ENCODE assay signal across 11 mouse cellular contexts in the genomic region with DNA sequence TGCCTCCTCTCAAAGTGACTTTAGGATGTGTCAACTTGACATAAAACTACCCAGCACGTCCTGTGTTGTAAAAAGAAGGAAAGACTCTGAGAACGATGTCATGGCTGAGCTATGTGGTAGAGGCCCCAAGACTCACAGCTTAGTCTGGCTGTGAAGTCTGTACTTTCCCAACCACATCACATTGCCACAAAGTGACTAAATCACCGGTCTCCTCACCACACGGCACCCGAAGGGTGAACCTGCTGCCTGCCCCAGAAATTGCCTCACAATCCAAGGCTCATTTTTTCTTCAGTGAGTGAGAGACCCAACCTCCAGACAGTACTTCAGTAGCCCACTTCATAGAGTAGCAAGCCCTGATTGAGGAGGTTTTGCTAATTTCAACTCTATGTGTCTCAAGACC.
DNase-seq lines count a peak whose midpoint lies in the region; ATAC-seq lines count a peak whose summit lies in the region.
"Had no signal": no experiment of that assay in that cellular context is flagged by ENCODE, and none has a peak within 500 bp of the region (broad histone marks: within the 10 kb centered on the region; RNA-seq: fewer than 3 reads in every experiment).

No protein-coding gene starts in this region.

- no peak overlapping the region for H3K9ac ChIP-seq in heart, embryonic 16.5 days (ENCODE audit: low read length)
- H3K9ac ChIP-seq in heart, embryonic 11.5 days (ENCODE audit: low read depth, low read length), result no peak overlapping the region

- ATAC-seq in heart, embryonic 16.5 days (replicated peaks; ENCODE audit: extremely low read depth, insufficient read depth, low FRiP score), result no peak
- ATAC-seq in heart, embryonic 11.5 days (replicated peaks; ENCODE audit: insufficient number of reproducible peaks, low FRiP score, low TSS enrichment), result no peak
- ATAC-seq in neutrophil, adult 5-6 weeks (ENCODE audit: extremely low read depth, insufficient number of reproducible peaks, low FRiP score, poor library complexity, severe bottlenecking), result peak; percentile 17; the same call in 1 of the 2 replicates
- no peak for ATAC-seq in megakaryocyte-erythroid progenitor cell, adult 5-6 weeks (replicated peaks; ENCODE audit: low FRiP score, low TSS enrichment, poor library complexity, severe bottlenecking)

- H3K36me3 ChIP-seq in heart, embryonic 16.5 days (ENCODE audit: control insufficient read depth, insufficient read depth), result no peaks in the 10 kb centered on the region
- H3K36me3 ChIP-seq in heart, embryonic 11.5 days (ENCODE audit: control insufficient read depth, insufficient read depth, low read length), result no peaks in the 10 kb centered on the region

- 47% methylated on average over 5 of the region's 5 CpGs for WGBS in heart, embryonic 16.5 days
- 48% methylated on average over 5 of the region's 5 CpGs for WGBS in heart, embryonic 11.5 days (ENCODE audit: insufficient replicate concordance)

- peak; percentile 83 for DNase-seq in CD4-positive, CD25-positive, alpha-beta regulatory T cell, adult 2 months (ENCODE audit: low read depth, low spot score)
- peak; percentile 65 for DNase-seq in fibroblast of lung, adult 2 months (ENCODE audit: low read depth)
- DNase-seq in MN1 (ENCODE audit: low spot score), result no peak
- no peak for DNase-seq in kidney, postnatal 10 days
- DNase-seq: cerebellum, postnatal 14 days; lung, adult 18-20 months; midbrain, embryonic 14.5 days had no signal

- H3K27ac ChIP-seq in heart, embryonic 16.5 days (ENCODE audit: low read length), result peak overlapping the region; percentile 30; the same call in 1 of the 2 replicates
- no peak overlapping the region for H3K27ac ChIP-seq in heart, embryonic 11.5 days (ENCODE audit: low read depth, low read length)

- no peaks in the 10 kb centered on the region for H3K27me3 ChIP-seq in heart, embryonic 16.5 days (ENCODE audit: control insufficient read depth, insufficient read depth, low read length)
- H3K27me3 ChIP-seq in heart, embryonic 11.5 days (ENCODE audit: control insufficient read depth, insufficient read depth, low read length), result 0 out of 2 replicates have a peak, but pooled peaks cover 3% of the 10 kb centered on the region

- no peak overlapping the region for H3K4me3 ChIP-seq in heart, embryonic 16.5 days (ENCODE audit: low read length)
- H3K4me3 ChIP-seq in heart, embryonic 11.5 days (ENCODE audit: low read depth, low read length), result no peak overlapping the region

- peaks cover 27% of the 10 kb centered on the region for H3K4me1 ChIP-seq in heart, embryonic 16.5 days (ENCODE audit: control insufficient read depth, insufficient read depth, low read length)
- peaks cover 17% of the 10 kb centered on the region for H3K4me1 ChIP-seq in heart, embryonic 11.5 days (ENCODE audit: control insufficient read depth, insufficient read depth, low read length)

- no peak overlapping the region for H3K4me2 ChIP-seq in heart, embryonic 16.5 days (ENCODE audit: low read depth, low read length)
- no peak overlapping the region for H3K4me2 ChIP-seq in heart, embryonic 11.5 days

- H3K9me3 ChIP-seq in heart, embryonic 16.5 days (replicated peaks; ENCODE audit: control insufficient read depth, low read length), result no peaks in the 10 kb centered on the region
- H3K9me3 ChIP-seq in heart, embryonic 11.5 days (replicated peaks; ENCODE audit: control insufficient read depth, low read length), result no peaks in the 10 kb centered on the region

Comparison
In these comparisons a context has a peak if more than half of its experiments do, and no peak if none do; other contexts are left out.
1. DNase-seq: peak in CD4-positive, CD25-positive, alpha-beta regulatory T cell, adult 2 months (single experiment) and fibroblast of lung, adult 2 months (single experiment); none in MN1 (single experiment) and kidney, postnatal 10 days (single experiment).